ENCODE assay signal across 10 mouse cellular contexts in the genomic region with DNA sequence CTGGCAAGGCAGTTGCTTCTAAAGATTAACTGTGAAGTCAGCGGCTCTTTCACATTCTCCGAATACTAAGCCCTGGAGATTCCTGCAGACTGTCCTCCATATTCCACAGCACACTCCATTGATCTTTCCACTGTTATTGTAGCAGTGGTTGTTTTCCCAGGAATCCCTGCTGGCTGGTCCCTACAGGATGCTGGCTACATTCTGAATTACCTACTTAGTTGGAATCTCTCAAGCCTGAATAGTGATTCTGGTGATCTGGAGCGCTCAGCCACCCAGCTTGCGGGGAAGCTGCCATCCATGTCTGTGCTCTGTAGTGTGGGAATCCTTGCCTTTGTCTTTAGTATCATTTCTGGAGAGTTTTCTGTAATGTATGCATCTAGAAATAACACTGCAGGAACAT. TPM values are rescaled to one million over a fixed set of nuclear protein-coding genes. Genes with fewer than 3 reads are reported as not detected.
A peak's percentile ranks its signal among the peaks of the same experiment; 100 is the strongest.
DNase-seq lines count a peak whose midpoint lies in the region; ATAC-seq and TF ChIP-seq lines count a peak whose summit lies in the region.
"Had no signal": no experiment of that assay in that cellular context is flagged by ENCODE, and none has a peak within 500 bp of the region (broad histone marks: within the 10 kb centered on the region; RNA-seq: fewer than 3 reads in every experiment).

No protein-coding gene starts in this region.

- H3K4me3 ChIP-seq in heart, embryonic 11.5 days (ENCODE audit: low read depth, low read length), result no peak overlapping the region
- H3K4me3 ChIP-seq in stomach, embryonic 15.5 days (replicated peaks), result no peak overlapping the region
- H3K4me3 ChIP-seq in stomach, postnatal 0 days (ENCODE audit: low read depth, low read length), result no peak overlapping the region
- H3K4me3 ChIP-seq in hindbrain, embryonic 16.5 days (ENCODE audit: low read length), result peak overlapping the region; percentile 13; the same call in 1 of the 2 replicates
- H3K4me3 ChIP-seq: embryonic facial prominence, embryonic 13.5 days had no signal

- intact Hi-C loops in heart, postnatal 25 days (cut with DNase I), result no loop called here

- H3K27ac ChIP-seq in heart, embryonic 11.5 days (ENCODE audit: low read depth, low read length), result no peak overlapping the region
- H3K27ac ChIP-seq in stomach, embryonic 15.5 days, result no peak overlapping the region
- no peak overlapping the region for H3K27ac ChIP-seq in stomach, postnatal 0 days (replicated peaks)
- H3K27ac ChIP-seq in hindbrain, embryonic 16.5 days (ENCODE audit: low read depth, low read length), result peak overlapping the region; percentile 51
- H3K27ac ChIP-seq: embryonic facial prominence, embryonic 13.5 days had no signal

- no peaks in the 10 kb centered on the region for H3K27me3 ChIP-seq in heart, embryonic 11.5 days (ENCODE audit: control insufficient read depth, insufficient read depth, low read length)
- H3K27me3 ChIP-seq in stomach, embryonic 15.5 days (replicated peaks), result no peaks in the 10 kb centered on the region
- H3K27me3 ChIP-seq in stomach, postnatal 0 days (ENCODE audit: control insufficient read depth, insufficient read depth, low read length), result no peaks in the 10 kb centered on the region
- H3K27me3 ChIP-seq in hindbrain, embryonic 16.5 days (replicated peaks; ENCODE audit: control insufficient read depth, insufficient read depth, low read length), result no peaks in the 10 kb centered on the region
- H3K27me3 ChIP-seq: embryonic facial prominence, embryonic 13.5 days had no signal

- TF ChIP-seq EP300 in stomach, postnatal 0 days (optimal IDR thresholded peaks at IDR 0.05), result no peak

- H3K4me2 ChIP-seq in heart, embryonic 11.5 days, result peak overlapping the region; percentile 46
- H3K4me2 ChIP-seq in stomach, embryonic 15.5 days, result peak overlapping the region; percentile 5; the same call in 1 of the 2 replicates
- H3K4me2 ChIP-seq in stomach, postnatal 0 days (replicated peaks; ENCODE audit: low read depth), result no peak overlapping the region
- H3K4me2 ChIP-seq in hindbrain, embryonic 16.5 days (ENCODE audit: low read length), result peak overlapping the region; percentile 47
- H3K4me2 ChIP-seq: embryonic facial prominence, embryonic 13.5 days had no signal

- H3K4me1 ChIP-seq in heart, embryonic 11.5 days (ENCODE audit: control insufficient read depth, insufficient read depth, low read length), result no peaks in the 10 kb centered on the region
- no peaks in the 10 kb centered on the region for H3K4me1 ChIP-seq in stomach, embryonic 15.5 days
- no peaks in the 10 kb centered on the region for H3K4me1 ChIP-seq in stomach, postnatal 0 days (replicated peaks; ENCODE audit: control insufficient read depth, insufficient read depth)
- peaks cover 7% of the 10 kb centered on the region for H3K4me1 ChIP-seq in hindbrain, embryonic 16.5 days (ENCODE audit: control insufficient read depth, insufficient read depth, low read depth, low read length)
- H3K4me1 ChIP-seq: embryonic facial prominence, embryonic 13.5 days had no signal

- ATAC-seq in heart, embryonic 11.5 days (replicated peaks; ENCODE audit: insufficient number of reproducible peaks, low FRiP score, low TSS enrichment), result no peak
- no peak for ATAC-seq in stomach, embryonic 15.5 days (ENCODE audit: insufficient read depth, low FRiP score, low read depth)
- no peak for ATAC-seq in stomach, postnatal 0 days (ENCODE audit: low FRiP score, low TSS enrichment)
- ATAC-seq in hindbrain, embryonic 16.5 days, result peak; percentile 73
- no peak for ATAC-seq in granulocyte monocyte progenitor cell, adult 5-6 weeks (replicated peaks; ENCODE audit: poor library complexity, severe bottlenecking)
- ATAC-seq: lung, postnatal 0 days had no signal

- no peak overlapping the region for H3K9ac ChIP-seq in heart, embryonic 11.5 days (ENCODE audit: low read depth, low read length)
- no peak overlapping the region for H3K9ac ChIP-seq in stomach, embryonic 15.5 days
- no peak overlapping the region for H3K9ac ChIP-seq in stomach, postnatal 0 days (ENCODE audit: low read length)
- 0 out of 2 replicates have a peak overlapping the region, but pooled peaks have one; percentile 3 for H3K9ac ChIP-seq in hindbrain, embryonic 16.5 days (ENCODE audit: low read depth, low read length)
- H3K9ac ChIP-seq: embryonic facial prominence, embryonic 13.5 days had no signal

- DNase-seq in heart, postnatal 25 days (ENCODE audit: low spot score), result no peak
- DNase-seq in stomach, postnatal 0 days (ENCODE audit: low spot score), result no peak
- no peak for DNase-seq in B cell, adult 2 months
- DNase-seq in urinary bladder, adult 18-20 months (ENCODE audit: low spot score in 2 of 2), result no peak

- H3K9me3 ChIP-seq in heart, embryonic 11.5 days (replicated peaks; ENCODE audit: control insufficient read depth, low read length), result no peaks in the 10 kb centered on the region
- no peaks in the 10 kb centered on the region for H3K9me3 ChIP-seq in stomach, embryonic 15.5 days
- no peaks in the 10 kb centered on the region for H3K9me3 ChIP-seq in stomach, postnatal 0 days (ENCODE audit: control insufficient read depth, low read length)
- no peaks in the 10 kb centered on the region for H3K9me3 ChIP-seq in hindbrain, embryonic 16.5 days (ENCODE audit: control insufficient read depth, low read length)
- H3K9me3 ChIP-seq: embryonic facial prominence, embryonic 13.5 days had no signal

- no peak for TF ChIP-seq CTCF in stomach, postnatal 0 days (IDR thresholded peaks at IDR 0.05; ENCODE audit: low read depth)

- no peaks in the 10 kb centered on the region for H3K36me3 ChIP-seq in heart, embryonic 11.5 days (ENCODE audit: control insufficient read depth, insufficient read depth, low read length)
- H3K36me3 ChIP-seq in stomach, embryonic 15.5 days, result no peaks in the 10 kb centered on the region
- H3K36me3 ChIP-seq in stomach, postnatal 0 days (ENCODE audit: control insufficient read depth, insufficient read depth, low read length), result no peaks in the 10 kb centered on the region
- H3K36me3 ChIP-seq in hindbrain, embryonic 16.5 days (ENCODE audit: control insufficient read depth, insufficient read depth, low read length), result no peaks in the 10 kb centered on the region
- H3K36me3 ChIP-seq: embryonic facial prominence, embryonic 13.5 days had no signal

- 46% methylated on average over 4 of the region's 4 CpGs for WGBS in heart, embryonic 11.5 days (ENCODE audit: insufficient replicate concordance)
- WGBS in stomach, embryonic 15.5 days, result 51% methylated on average over 4 of the region's 4 CpGs
- 51% methylated on average over 4 of the region's 4 CpGs for WGBS in stomach, postnatal 0 days
- 11% methylated on average over 4 of the region's 4 CpGs for WGBS in hindbrain, embryonic 16.5 days

RNA-seq across cellular contexts. Expression of gene Csrnp3, which starts 51.5 kb away (rescaled TPM):
- 1.4 and 2.2 TPM in 2 replicates for polyA plus RNA-seq in heart, embryonic 11.5 days (2014; fragmentation: Nextera tagmentation; extraction: Ambion mirVana)
- total RNA-seq in heart, postnatal 25 days (2021), result under 1 TPM; 0.22 to 0.23 TPM
- polyA plus RNA-seq in stomach, embryonic 15.5 days (2015; fragmentation: Nextera tagmentation; extraction: Ambion mirVana), result 2.0 and 2.7 TPM in 2 replicates
- polyA plus RNA-seq in stomach, postnatal 0 days (2015; fragmentation: Nextera tagmentation; extraction: Ambion mirVana), result 0.42 and 0.56 TPM in 2 replicates
- 37.2 and 50.0 TPM in 2 replicates for polyA plus RNA-seq in hindbrain, embryonic 16.5 days (2015; fragmentation: Nextera tagmentation; extraction: Ambion mirVana)
- not detected in 2 replicates for total RNA-seq in granulocyte monocyte progenitor cell, adult 5-6 weeks (2014; fragmentation: Nextera tagmentation)
- total RNA-seq in granulocyte monocyte progenitor cell, adult 5-6 weeks (2017), result not detected in 2 replicates

Comparison
In these comparisons a context has a peak if more than half of its experiments do, and no peak if none do; other contexts are left out.
1. RNA of gene Csrnp3, which starts 51.5 kb away (polyA plus RNA-seq): 37.2 to 50.0 TPM in hindbrain, embryonic 16.5 days; 2.0 to 2.7 TPM in stomach, embryonic 15.5 days, 1.4 to 2.2 TPM in heart, embryonic 11.5 days and 0.42 to 0.56 TPM in stomach, postnatal 0 days; every median in the first group is over 10 times any median in the second.